Mouse (Mus musculus) adrenal gland, postnatal 14 days (tissue): ENCODE results near the gene Gm39653. TPM values are rescaled to one million over a fixed set of nuclear protein-coding genes. Genes with fewer than 3 reads are reported as not detected.

Source experiments
- total RNA-seq: library from RNA; stranded (reverse); gene quantifications from 2 replicates; pipeline ENCODE4 v1.2.3, GENCODE M21; 2021

The Gm39653 gene
- total RNA-seq, 1 experiment from 2014 or later = not detected

Other genes starting within 250 kb of the Gm39653 start
- gene Adam23, start 170.1 kb upstream of the Gm39653 start, total RNA-seq = 11.5 and 13.4 TPM in 2 replicates
- not detected in 2 replicates for gene Dytn, start 71.0 kb downstream of the Gm39653 start, total RNA-seq
- gene Mdh1b, start 114.3 kb downstream of the Gm39653 start, total RNA-seq = not detected in 2 replicates
- gene Fastkd2, start 114.6 kb downstream of the Gm39653 start, total RNA-seq = 20.4 and 26.9 TPM in 2 replicates
- gene 4933402D24Rik, start 153.3 kb downstream of the Gm39653 start, total RNA-seq = not detected in 2 replicates